Mouse (Mus musculus): Measurements from ENCODE around the gene Sycp2l.

Gene Sycp2l

GRCm38 (mm10) chr13:41113940-41114339 is at the start of gene Sycp2l:
Sycp2l (plus strand) TSS chr13:41114307.
- in situ Hi-C loops (cut with MboI, MseI): no loop called here

GRCm38 (mm10) chr13:41067618-41068017 is 46.5 kb upstream of the Sycp2l start:
- in situ Hi-C loops (cut with MboI, MseI): no loop called here

- in situ Hi-C loops (cut with MboI, MseI): no loop called here
Measured at GRCm38 (mm10) chr13:41071617-41072016, 42.5 kb upstream of the Sycp2l start.

GRCm38 (mm10) chr13:41073819-41074218 is 40.3 kb upstream of the Sycp2l start:
- in situ Hi-C loops (cut with MboI, MseI): no loop called here

- in situ Hi-C loops (cut with MboI, MseI): no loop called here
Measured at GRCm38 (mm10) chr13:41077921-41078320, 36.2 kb upstream of the Sycp2l start.

GRCm38 (mm10) chr13:41078690-41079420 is 35.3 kb upstream of the Sycp2l start:
- in situ Hi-C loops (cut with MboI, MseI): no loop called here

- in situ Hi-C loops (cut with MboI, MseI): no loop called here
Measured at GRCm38 (mm10) chr13:41079421-41079780, 34.7 kb upstream of the Sycp2l start, which contains the start of gene Mak. Mak (minus strand) TSS chr13:41079706.

GRCm38 (mm10) chr13:41079859-41080258 is 34.2 kb upstream of the Sycp2l start:
- in situ Hi-C loops (cut with MboI, MseI): no loop called here

GRCm38 (mm10) chr13:41080700-41081099 is 33.4 kb upstream of the Sycp2l start:
- in situ Hi-C loops (cut with MboI, MseI): no loop called here

- in situ Hi-C loops (cut with MboI, MseI): no loop called here
Measured at GRCm38 (mm10) chr13:41084521-41084920, 29.6 kb upstream of the Sycp2l start.

GRCm38 (mm10) chr13:41085140-41085539 is 29.0 kb upstream of the Sycp2l start:
- in situ Hi-C loops (cut with MboI, MseI): loop anchor here (5.0 kb wide), 1 partner anchor 157 kb away; no protein-coding TSS in a partner anchor

GRCm38 (mm10) chr13:41088746-41089145 is 25.4 kb upstream of the Sycp2l start:
- in situ Hi-C loops (cut with MboI, MseI): loop anchor here (5.0 kb wide), 1 partner anchor 154 kb away; no protein-coding TSS in a partner anchor

GRCm38 (mm10) chr13:41091271-41091670 is 22.8 kb upstream of the Sycp2l start:
- in situ Hi-C loops (cut with MboI, MseI): no loop called here

- in situ Hi-C loops (cut with MboI, MseI): no loop called here
Measured at GRCm38 (mm10) chr13:41094160-41094559, 19.9 kb upstream of the Sycp2l start.

- in situ Hi-C loops (cut with MboI, MseI): no loop called here
Measured at GRCm38 (mm10) chr13:41097324-41098058, 16.6 kb upstream of the Sycp2l start.

- in situ Hi-C loops (cut with MboI, MseI): no loop called here
Measured at GRCm38 (mm10) chr13:41098325-41098724, 15.8 kb upstream of the Sycp2l start.

GRCm38 (mm10) chr13:41100031-41100430 is 14.1 kb upstream of the Sycp2l start:
- in situ Hi-C loops (cut with MboI, MseI): no loop called here

GRCm38 (mm10) chr13:41103841-41104525 is 10.1 kb upstream of the Sycp2l start:
- in situ Hi-C loops (cut with MboI, MseI): no loop called here

GRCm38 (mm10) chr13:41105541-41105940 is 8.6 kb upstream of the Sycp2l start:
- in situ Hi-C loops (cut with MboI, MseI): no loop called here

GRCm38 (mm10) chr13:41110935-41111334 is 3.2 kb upstream of the Sycp2l start, which contains the start of gene Gcm2:
Gcm2 (minus strand) TSS chr13:41111035.
- in situ Hi-C loops (cut with MboI, MseI): no loop called here

- in situ Hi-C loops (cut with MboI, MseI): no loop called here
Measured at GRCm38 (mm10) chr13:41119152-41119945, 5.2 kb downstream of the Sycp2l start.

All from T-helper 2 cell (primary cell).